Mouse (Mus musculus) testis, postnatal 10 days (tissue): ENCODE data around the gene Fbxo41.
"Not testable (repeated sequence)": the region's sequence is repeated elsewhere in the genome, so short reads cannot be mapped to it uniquely, and the experiment has no call there.

Experiments
- DNase-seq: peaks from one replicate; pipeline ENCODE4 v3.0.0; 2021; ENCODE audit warnings: low spot score

Gene Fbxo41

GRCm38 (mm10) chr6:85491606-85492005, 11.2 kb downstream of the Fbxo41 start:
- DNase-seq, result no peak

- no peak for DNase-seq
Measured at GRCm38 (mm10) chr6:85490252-85490651, 12.5 kb downstream of the Fbxo41 start.

GRCm38 (mm10) chr6:85489717-85490116, 13.1 kb downstream of the Fbxo41 start:
- DNase-seq, result no peak

GRCm38 (mm10) chr6:85488510-85488909, 14.3 kb downstream of the Fbxo41 start:
- DNase-seq, result no peak

GRCm38 (mm10) chr6:85485738-85486137, 17.1 kb downstream of the Fbxo41 start:
- DNase-seq, result no peak

- DNase-seq, result no peak
Measured at GRCm38 (mm10) chr6:85483843-85484721, 18.7 kb downstream of the Fbxo41 start.

- no peak for DNase-seq
Measured at GRCm38 (mm10) chr6:85480685-85481084, 22.1 kb downstream of the Fbxo41 start.

- no peak for DNase-seq
Measured at GRCm38 (mm10) chr6:85479979-85480378, 22.8 kb downstream of the Fbxo41 start.

GRCm38 (mm10) chr6:85478416-85478815, 24.4 kb downstream of the Fbxo41 start:
- DNase-seq, result no peak

GRCm38 (mm10) chr6:85477366-85477917, 25.4 kb downstream of the Fbxo41 start:
- peak; percentile 67 for DNase-seq

GRCm38 (mm10) chr6:85475581-85475980, 27.2 kb downstream of the Fbxo41 start:
- DNase-seq, result no peak

GRCm38 (mm10) chr6:85472542-85472941, 30.3 kb downstream of the Fbxo41 start:
- DNase-seq, result no peak

GRCm38 (mm10) chr6:85471962-85472361, 30.8 kb downstream of the Fbxo41 start:
- DNase-seq, result no peak

- no peak for DNase-seq
Measured at GRCm38 (mm10) chr6:85469660-85470430, 32.9 kb downstream of the Fbxo41 start.

- no peak for DNase-seq
Measured at GRCm38 (mm10) chr6:85465381-85465780, 37.4 kb downstream of the Fbxo41 start.

- DNase-seq, result no peak
Measured at GRCm38 (mm10) chr6:85459621-85460020, 43.2 kb downstream of the Fbxo41 start.

- no peak for DNase-seq
Measured at GRCm38 (mm10) chr6:85452816-85453215, 50.0 kb downstream of the Fbxo41 start.

GRCm38 (mm10) chr6:85452411-85452665, 50.5 kb downstream of the Fbxo41 start:
- no peak for DNase-seq

- peak; percentile 94 for DNase-seq
Measured at GRCm38 (mm10) chr6:85451664-85452410, 51.0 kb downstream of the Fbxo41 start, which contains the start of gene Pradc1. Gene Pradc1 (minus strand): TSS chr6:85451970.

- peak; percentile 99 for DNase-seq
Measured at GRCm38 (mm10) chr6:85450697-85451663, 51.8 kb downstream of the Fbxo41 start, which contains the start of gene Cct7. Gene Cct7 (plus strand): TSS chr6:85451514.

- not testable (repeated sequence) for DNase-seq
Measured at GRCm38 (mm10) chr6:85450140-85450539, 52.7 kb downstream of the Fbxo41 start.
